Comparison of ENCODE assay signal across 8 mouse cellular contexts in the genomic region with DNA sequence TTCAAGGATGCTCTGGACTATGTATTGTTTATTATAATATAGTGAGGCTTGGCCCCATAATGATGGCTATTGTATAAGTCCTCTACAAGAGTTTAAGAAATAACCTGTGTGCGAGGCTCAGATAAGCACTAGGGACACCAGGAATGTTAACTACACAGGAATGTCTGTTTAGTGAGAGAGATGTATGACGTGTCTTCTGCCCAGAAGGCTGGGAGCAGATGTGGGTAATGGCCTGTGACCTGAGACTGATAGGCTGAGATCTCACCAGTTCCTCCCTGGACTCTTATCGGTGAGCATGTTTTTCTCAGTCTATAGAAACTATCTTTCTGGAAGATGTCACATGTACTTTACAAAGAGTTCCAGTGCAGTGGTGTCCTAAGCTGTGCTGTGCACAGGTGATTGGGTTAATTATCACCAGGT. TPM values are rescaled to one million over a fixed set of nuclear protein-coding genes. Genes with fewer than 3 reads are reported as not detected.
DNase-seq lines count a peak whose midpoint lies in the region; ATAC-seq and TF ChIP-seq lines count a peak whose summit lies in the region.

No protein-coding gene starts in this region.

- no peak for TF ChIP-seq CTCF in liver, postnatal 0 days (IDR thresholded peaks at IDR 0.05; ENCODE audit: low read depth)

- ATAC-seq in heart, embryonic 13.5 days (ENCODE audit: extremely low read depth, insufficient number of reproducible peaks, low FRiP score, low TSS enrichment) = no peak
- ATAC-seq in forebrain, embryonic 15.5 days (replicated peaks) = no peak
- peak; percentile 16 for ATAC-seq in liver, postnatal 0 days

- H3K4me2 ChIP-seq in heart, embryonic 13.5 days = peak overlapping the region; percentile 94
- peak overlapping the region; percentile 63 for H3K4me2 ChIP-seq in forebrain, embryonic 15.5 days (replicated peaks)
- H3K4me2 ChIP-seq in liver, postnatal 0 days (ENCODE audit: low read depth, low read length) = peak overlapping the region; percentile 75

- H3K27ac ChIP-seq in heart, embryonic 13.5 days (replicated peaks) = peak overlapping the region; percentile 94
- H3K27ac ChIP-seq in forebrain, embryonic 15.5 days (replicated peaks) = no peak overlapping the region
- H3K27ac ChIP-seq in liver, postnatal 0 days (ENCODE audit: low read depth) = peak overlapping the region; percentile 95

- H3K27me3 ChIP-seq in heart, embryonic 13.5 days (replicated peaks) = no peaks in the 10 kb centered on the region
- H3K27me3 ChIP-seq in forebrain, embryonic 15.5 days = no peaks in the 10 kb centered on the region
- no peaks in the 10 kb centered on the region for H3K27me3 ChIP-seq in liver, postnatal 0 days (ENCODE audit: insufficient read depth, low read length)

- peaks cover 15% of the 10 kb centered on the region for H3K4me1 ChIP-seq in heart, embryonic 13.5 days
- peaks cover 15% of the 10 kb centered on the region for H3K4me1 ChIP-seq in forebrain, embryonic 15.5 days
- H3K4me1 ChIP-seq in liver, postnatal 0 days (ENCODE audit: insufficient read depth) = peaks cover 8% of the 10 kb centered on the region

- no peaks in the 10 kb centered on the region for H3K9me3 ChIP-seq in heart, embryonic 13.5 days
- no peaks in the 10 kb centered on the region for H3K9me3 ChIP-seq in forebrain, embryonic 15.5 days
- no peaks in the 10 kb centered on the region for H3K9me3 ChIP-seq in liver, postnatal 0 days (ENCODE audit: low read length)

- no peak for DNase-seq in heart, adult 18-20 months
- DNase-seq in MN1 (ENCODE audit: low spot score) = peak; percentile 35
- no peak for DNase-seq in liver, postnatal 0 days
- no peak for DNase-seq in adrenal gland, postnatal 36 days
- DNase-seq in right cerebral cortex, adult 2 months (ENCODE audit: low spot score in 2 of 2) = no peak
- DNase-seq in ovary, postnatal 10 days (ENCODE audit: low spot score) = no peak

- no peaks in the 10 kb centered on the region for H3K36me3 ChIP-seq in heart, embryonic 13.5 days
- H3K36me3 ChIP-seq in forebrain, embryonic 15.5 days = no peaks in the 10 kb centered on the region
- H3K36me3 ChIP-seq in liver, postnatal 0 days (replicated peaks; ENCODE audit: insufficient read depth, low read length) = no peaks in the 10 kb centered on the region

- peak overlapping the region; percentile 87 for H3K9ac ChIP-seq in heart, embryonic 13.5 days
- H3K9ac ChIP-seq in forebrain, embryonic 15.5 days (replicated peaks) = peak overlapping the region; percentile 58; the same call in 1 of the 2 replicates
- peak overlapping the region; percentile 67 for H3K9ac ChIP-seq in liver, postnatal 0 days (replicated peaks)

- H3K4me3 ChIP-seq in heart, embryonic 13.5 days = peak overlapping the region; percentile 69
- peak overlapping the region; percentile 87 for H3K4me3 ChIP-seq in forebrain, embryonic 15.5 days
- peak overlapping the region; percentile 61 for H3K4me3 ChIP-seq in liver, postnatal 0 days (ENCODE audit: low read depth, low read length)

- 12% methylated on average over 3 of the region's 3 CpGs for WGBS in heart, embryonic 13.5 days
- WGBS in forebrain, embryonic 15.5 days = 39% methylated on average over 3 of the region's 3 CpGs
- 22% methylated on average over 3 of the region's 3 CpGs for WGBS in liver, postnatal 0 days (ENCODE audit: insufficient replicate concordance)

- TF ChIP-seq EP300 in liver, postnatal 0 days (IDR thresholded peaks at IDR 0.05; ENCODE audit: low read depth) = 0 out of 2 replicates have a peak, but pooled peaks have one; percentile 27

RNA-seq across cellular contexts. Expression of a gene that starts 17.8 kb away (rescaled TPM):
- 17.0 and 17.3 TPM in 2 replicates for polyA plus RNA-seq in heart, embryonic 13.5 days (2015; fragmentation: Nextera tagmentation; extraction: Ambion mirVana)
- 1 to 10 TPM; 9.2 to 9.9 TPM for total RNA-seq in heart, adult 18-20 months (2021)
- polyA plus RNA-seq in forebrain, embryonic 15.5 days (2015; fragmentation: Nextera tagmentation; extraction: Ambion mirVana) = 1.7 and 2.0 TPM in 2 replicates
- 9.8 and 10.2 TPM in 2 replicates for polyA plus RNA-seq in liver, postnatal 0 days (2015; fragmentation: Nextera tagmentation; extraction: Ambion mirVana)
- 10 to 100 TPM; 11.3 to 19.3 TPM for total RNA-seq in adrenal gland, postnatal 36 days (2021)

RNA-seq across cellular contexts. Expression of a gene that starts 23.1 kb away (rescaled TPM):
- polyA plus RNA-seq in heart, embryonic 13.5 days (2015; fragmentation: Nextera tagmentation; extraction: Ambion mirVana) = 36.6 and 41.4 TPM in 2 replicates
- total RNA-seq in heart, adult 18-20 months (2021) = 10 to 100 TPM; 19.2 to 22.1 TPM
- polyA plus RNA-seq in forebrain, embryonic 15.5 days (2015; fragmentation: Nextera tagmentation; extraction: Ambion mirVana) = 2.5 and 2.6 TPM in 2 replicates
- 30.2 and 32.2 TPM in 2 replicates for polyA plus RNA-seq in liver, postnatal 0 days (2015; fragmentation: Nextera tagmentation; extraction: Ambion mirVana)
- 10 to 100 TPM; 14.3 to 30.9 TPM for total RNA-seq in adrenal gland, postnatal 36 days (2021)

RNA-seq across cellular contexts. Expression of a gene that starts 35.8 kb away (rescaled TPM):
- 1.8 and 2.2 TPM in 2 replicates for polyA plus RNA-seq in heart, embryonic 13.5 days (2015; fragmentation: Nextera tagmentation; extraction: Ambion mirVana)
- total RNA-seq in heart, adult 18-20 months (2021) = 100 to 1,000 TPM; 165 to 174 TPM
- 0.23 TPM in 1 of 2 replicates, not detected in the other for polyA plus RNA-seq in forebrain, embryonic 15.5 days (2015; fragmentation: Nextera tagmentation; extraction: Ambion mirVana)
- polyA plus RNA-seq in liver, postnatal 0 days (2015; fragmentation: Nextera tagmentation; extraction: Ambion mirVana) = 1.9 and 2.0 TPM in 2 replicates
- total RNA-seq in adrenal gland, postnatal 36 days (2021) = 100 to 1,000 TPM; 119 to 160 TPM

RNA-seq across cellular contexts. Expression of a gene that starts 54.6 kb away (rescaled TPM):
- 0.21 TPM in 1 of 2 replicates, not detected in the other for polyA plus RNA-seq in heart, embryonic 13.5 days (2015; fragmentation: Nextera tagmentation; extraction: Ambion mirVana)
- not detected for total RNA-seq in heart, adult 18-20 months (2021)
- not detected in 2 replicates for polyA plus RNA-seq in forebrain, embryonic 15.5 days (2015; fragmentation: Nextera tagmentation; extraction: Ambion mirVana)
- polyA plus RNA-seq in liver, postnatal 0 days (2015; fragmentation: Nextera tagmentation; extraction: Ambion mirVana) = 0.14 and 0.18 TPM in 2 replicates
- not detected for total RNA-seq in adrenal gland, postnatal 36 days (2021)
